Mouse (Mus musculus) kidney, embryonic 16.5 days (tissue): ENCODE measurements at regions not wholly inside any gene's neighbourhood (a gene's known extent, or its start where the extent isn't known, plus 50 kb on each side); places are given as distances from the start of the nearest gene placed in this dataset.
"Not testable (repeated sequence)": the region's sequence is repeated elsewhere in the genome, so short reads cannot be mapped to it uniquely, and the experiment has no call there.

Experiments
- ATAC-seq: fragments of 200-750 bp; cut with Nextera tagmentation; 2 replicates; pipeline ENCODE4 v1.8.0; 2017; ENCODE audit warnings: moderate TSS enrichment; ENCODE audit not compliant: low FRiP score, low TSS enrichment
- H3K27ac ChIP-seq: fragments of 300-500 bp; sonication (generic); 2 replicates; pipeline ENCODE4 v1.5.1; 2014; ENCODE audit warnings: low read length
- H3K27me3 ChIP-seq: fragments of 300-500 bp; sonication (generic); 2 replicates; pipeline ENCODE4 v1.6.1; 2014; ENCODE audit warnings: low read length, control low read depth, mixed read lengths; ENCODE audit not compliant: insufficient read depth
- H3K36me3 ChIP-seq: fragments of 300-500 bp; sonication (generic); 2 replicates; pipeline ENCODE4 v1.6.1; 2014; ENCODE audit warnings: low read length, control low read depth, mixed read lengths; ENCODE audit not compliant: insufficient read depth
- H3K4me1 ChIP-seq: fragments of 300-500 bp; sonication (generic); 2 replicates; pipeline ENCODE4 v1.6.1; 2014; ENCODE audit warnings: low read length, control low read depth, mixed read lengths; ENCODE audit not compliant: insufficient read depth
- H3K4me2 ChIP-seq: fragments of 300-500 bp; sonication (generic); replicated peaks from 2 replicates; pipeline ENCODE4 v1.6.1; 2014; ENCODE audit warnings: low read depth, low read length
- H3K4me3 ChIP-seq: fragments of 300-500 bp; sonication (generic); 2 replicates; pipeline ENCODE4 v1.5.1; 2014; ENCODE audit warnings: mild to moderate bottlenecking, low read length
- H3K9ac ChIP-seq: fragments of 300-500 bp; sonication (generic); replicated peaks from 2 replicates; pipeline ENCODE4 v1.6.1; 2014; ENCODE audit warnings: low read length
- H3K9me3 ChIP-seq: fragments of 300-500 bp; sonication (generic); 2 replicates; pipeline ENCODE4 v1.6.1; 2016; ENCODE audit warnings: low read length, control low read depth
- WGBS: fragments of 180-500 bp; shearing (Covaris S2); extraction: QIAGEN DNeasy Blood & Tissue Kit; methylation state at CpG from one replicate; pipeline ENCODE4 v1.1.7; 2014; 5-methylcytosine and 5-hydroxymethylcytosine counted together

- ATAC-seq: no peak
- H3K9me3 ChIP-seq: peaks cover 11% of the 10 kb centered on the region
- H3K9ac ChIP-seq: no peak overlapping the region
- 81% methylated on average over 3 of the region's 3 CpGs for whole genome bisulfite sequencing
- no peak overlapping the region for H3K4me3 ChIP-seq
- H3K36me3 ChIP-seq: no peaks in the 10 kb centered on the region
- H3K27ac ChIP-seq: no peak overlapping the region
- H3K4me2 ChIP-seq: no peak overlapping the region
- no peaks in the 10 kb centered on the region for H3K4me1 ChIP-seq
- no peaks in the 10 kb centered on the region for H3K27me3 ChIP-seq
These were observed 58.1 kb upstream of the Slc1a4 start for GRCm38 (mm10) chr11:20390622-20391021.

GRCm38 (mm10) chr11:20393302-20393701, 60.8 kb upstream of the Slc1a4 start:
- not testable (repeated sequence) for H3K4me2 ChIP-seq, H3K27ac ChIP-seq, H3K9ac ChIP-seq, ATAC-seq, H3K9me3 ChIP-seq, H3K27me3 ChIP-seq, H3K4me3 ChIP-seq, H3K36me3 ChIP-seq, H3K4me1 ChIP-seq
- 82% methylated on average over 3 of the region's 3 CpGs for WGBS

GRCm38 (mm10) chr11:20393807-20394206, 61.3 kb upstream of the Slc1a4 start:
- H3K27ac ChIP-seq, H3K27me3 ChIP-seq, ATAC-seq, H3K4me3 ChIP-seq, H3K4me1 ChIP-seq, H3K9ac ChIP-seq, H3K9me3 ChIP-seq, H3K4me2 ChIP-seq, H3K36me3 ChIP-seq: not testable (repeated sequence)
- 93% methylated on average over 3 of the region's 3 CpGs for WGBS

GRCm38 (mm10) chr11:20395848-20396203, 63.3 kb upstream of the Slc1a4 start:
- peaks cover 7% of the 10 kb centered on the region for H3K4me1 ChIP-seq
- ATAC-seq: no peak
- H3K4me2 ChIP-seq: no peak overlapping the region
- no peaks in the 10 kb centered on the region for H3K36me3 ChIP-seq
- no peaks in the 10 kb centered on the region for H3K27me3 ChIP-seq
- no peak overlapping the region for H3K4me3 ChIP-seq
- no peak overlapping the region for H3K9ac ChIP-seq
- H3K27ac ChIP-seq: no peak overlapping the region
- WGBS: 94% methylated on average over 7 of the region's 7 CpGs
- H3K9me3 ChIP-seq: peaks cover 9% of the 10 kb centered on the region

- Histone ChIP-seq H3K9me3 (peaks cover 4% of the 10 kb centered on the region), H3K36me3 (no peaks in the 10 kb centered on the region), H3K4me2 (no peak overlapping the region), H3K4me1 (peaks cover 7% of the 10 kb centered on the region), H3K27me3 (no peaks in the 10 kb centered on the region), H3K27ac (no peak overlapping the region), H3K4me3 (no peak overlapping the region), H3K9ac (no peak overlapping the region)
- no peak for ATAC-seq
- WGBS: 69% methylated on average over 11 of the region's 11 CpGs
These were observed 63.8 kb upstream of the Slc1a4 start for GRCm38 (mm10) chr11:20396204-20396848.

GRCm38 (mm10) chr11:20396884-20397283, 64.4 kb upstream of the Slc1a4 start:
- H3K36me3 ChIP-seq: no peaks in the 10 kb centered on the region
- no peak overlapping the region for H3K27ac ChIP-seq
- H3K9me3 ChIP-seq: peaks cover 3% of the 10 kb centered on the region; the same call in 1 of the 2 replicates
- H3K4me3 ChIP-seq: no peak overlapping the region
- H3K27me3 ChIP-seq: no peaks in the 10 kb centered on the region
- peaks cover 7% of the 10 kb centered on the region for H3K4me1 ChIP-seq
- H3K4me2 ChIP-seq: no peak overlapping the region
- ATAC-seq: no peak
- 52% methylated on average over 3 of the region's 3 CpGs for WGBS
- H3K9ac ChIP-seq: no peak overlapping the region

GRCm38 (mm10) chr11:20400302-20401234, 68.1 kb upstream of the Slc1a4 start:
- H3K36me3 ChIP-seq: no peaks in the 10 kb centered on the region
- H3K4me2 ChIP-seq: peak overlapping the region; percentile 72
- H3K4me3 ChIP-seq: peak overlapping the region; percentile 44
- no peaks in the 10 kb centered on the region for H3K27me3 ChIP-seq
- H3K9ac ChIP-seq: peak overlapping the region; percentile 56
- ATAC-seq: peak; percentile 89
- H3K27ac ChIP-seq: no peak overlapping the region
- peaks cover 7% of the 10 kb centered on the region for H3K4me1 ChIP-seq
- H3K9me3 ChIP-seq: no peaks in the 10 kb centered on the region
- WGBS: 6% methylated on average over 32 of the region's 32 CpGs

- no peaks in the 10 kb centered on the region for H3K9me3 ChIP-seq
- no peak overlapping the region for H3K9ac ChIP-seq
- H3K4me1 ChIP-seq: peaks cover 7% of the 10 kb centered on the region
- no peaks in the 10 kb centered on the region for H3K36me3 ChIP-seq
- H3K27ac ChIP-seq: no peak overlapping the region
- H3K27me3 ChIP-seq: no peaks in the 10 kb centered on the region
- H3K4me3 ChIP-seq: no peak overlapping the region
- 66% methylated on average over 3 of the region's 3 CpGs for WGBS
- ATAC-seq: no peak
- no peak overlapping the region for H3K4me2 ChIP-seq
These were observed 70.9 kb upstream of the Slc1a4 start for GRCm38 (mm10) chr11:20403456-20403855.

- no peaks in the 10 kb centered on the region for H3K36me3 ChIP-seq
- WGBS: 94% methylated on average over 5 of the region's 5 CpGs
- peaks cover 7% of the 10 kb centered on the region for H3K4me1 ChIP-seq
- no peak overlapping the region for H3K27ac ChIP-seq
- ATAC-seq: no peak
- H3K9me3 ChIP-seq: no peaks in the 10 kb centered on the region
- no peaks in the 10 kb centered on the region for H3K27me3 ChIP-seq
- no peak overlapping the region for H3K4me2 ChIP-seq
- no peak overlapping the region for H3K9ac ChIP-seq
- H3K4me3 ChIP-seq: no peak overlapping the region
These were observed 72.0 kb upstream of the Slc1a4 start for GRCm38 (mm10) chr11:20404476-20404875.

- Histone ChIP-seq H3K27me3 (no peaks in the 10 kb centered on the region), H3K9ac (no peak overlapping the region), H3K27ac (no peak overlapping the region), H3K4me2 (no peak overlapping the region), H3K9me3 (peaks cover 35% of the 10 kb centered on the region), H3K36me3 (no peaks in the 10 kb centered on the region), H3K4me1 (no peaks in the 10 kb centered on the region), H3K4me3 (no peak overlapping the region)
- ATAC-seq: no peak
- 71% methylated on average over 2 of the region's 2 CpGs for WGBS
These were observed 85.6 kb upstream of the Slc1a4 start for GRCm38 (mm10) chr11:20418141-20418540.
